Mouse (Mus musculus): Measurements from ENCODE around the gene Akap2.

Gene Akap2

DNA sequence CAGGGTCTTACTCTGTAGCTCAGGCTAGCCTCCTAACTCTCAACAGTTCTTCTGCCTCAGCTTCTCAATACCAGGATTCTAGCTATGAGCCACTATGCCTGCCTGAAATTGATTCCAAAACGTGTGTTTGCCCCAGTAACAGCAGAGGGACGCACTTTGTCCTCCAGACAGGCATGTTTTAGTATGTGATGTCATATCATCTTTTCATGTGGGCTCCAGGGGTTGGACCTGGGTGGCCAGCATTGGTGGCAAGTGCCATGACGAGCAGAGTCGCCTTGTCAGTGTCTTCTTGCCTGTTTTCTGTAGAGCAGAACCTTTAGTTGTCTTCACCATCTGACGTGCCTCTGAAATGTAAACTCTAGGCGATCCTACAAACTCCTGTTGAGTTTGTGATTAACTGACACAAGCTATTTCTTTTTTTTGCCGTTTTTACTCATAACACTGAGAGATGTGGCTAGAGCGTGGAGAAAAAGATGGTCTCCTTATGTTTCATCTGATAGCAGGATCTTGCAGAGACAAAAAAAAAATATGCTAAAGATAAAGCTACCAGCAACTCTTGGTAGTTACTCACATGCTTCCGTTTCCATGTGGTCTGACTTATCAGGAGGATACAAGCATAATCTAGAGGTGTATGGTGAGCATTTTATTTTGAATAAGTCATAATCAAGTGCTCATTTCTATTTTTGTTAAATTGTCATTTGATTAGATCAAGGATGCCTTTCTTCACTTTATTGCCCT lies 80.3 kb downstream of the Akap2 start:
- DNase-seq (ENCODE audit: low spot score in 2 of 2) = no peak

DNA sequence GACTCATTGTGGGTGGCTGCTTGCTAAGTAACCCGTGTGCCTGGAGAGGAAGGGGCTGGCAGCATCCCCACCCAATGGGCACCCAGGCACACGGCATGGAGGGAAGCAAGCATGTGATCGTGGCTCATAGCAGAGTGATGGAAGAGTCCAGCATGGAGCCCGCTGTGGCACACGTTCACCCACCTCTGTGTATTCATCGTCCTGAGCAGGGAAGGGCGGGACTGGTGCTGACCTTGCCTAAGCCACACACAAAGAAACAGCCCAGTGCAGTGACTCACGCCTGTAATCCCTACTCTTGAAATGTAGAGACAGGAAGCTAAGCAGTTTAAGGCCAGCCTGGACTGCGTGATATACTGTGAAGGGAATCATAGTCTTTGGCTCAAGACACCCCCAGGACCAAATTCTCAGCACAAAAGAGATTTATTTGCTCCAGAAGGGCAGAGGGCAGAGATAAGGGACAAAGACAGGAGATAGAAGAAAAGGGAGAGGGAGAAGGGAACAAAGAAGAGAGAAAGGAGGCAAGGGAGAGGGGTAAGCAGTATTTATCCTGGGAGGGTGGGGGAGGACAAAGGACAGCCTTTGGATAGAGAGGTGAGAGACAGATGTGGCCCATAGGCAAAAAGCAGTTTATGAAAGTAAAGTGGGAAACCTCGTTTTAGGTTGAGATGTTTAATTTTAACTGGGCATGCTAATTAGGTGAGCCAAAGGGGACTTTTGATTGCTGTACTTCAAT lies 81.0 kb downstream of the Akap2 start:
- DNase-seq (ENCODE audit: low spot score in 2 of 2) = peak in 1 of 2 experiments; percentile 18

DNA sequence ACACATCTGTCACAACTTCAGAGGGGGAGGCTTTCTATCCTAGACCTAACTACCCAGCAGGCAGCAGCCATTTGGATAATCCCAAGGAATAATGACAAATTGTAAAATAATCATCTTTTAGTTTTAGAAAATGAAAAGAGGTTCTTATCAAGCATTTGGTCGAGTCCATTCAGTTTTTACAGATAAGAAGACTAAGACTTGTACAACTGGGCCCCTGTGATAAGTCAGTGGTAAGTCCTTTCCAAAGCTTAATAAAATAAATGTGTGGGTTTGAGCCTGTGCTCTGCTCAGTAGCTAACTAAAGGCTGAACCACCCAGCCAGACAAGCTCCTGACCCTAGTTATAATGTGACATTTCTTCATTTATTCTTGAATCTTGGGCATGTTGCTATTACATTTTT lies 81.8 kb downstream of the Akap2 start:
- no peak for DNase-seq (ENCODE audit: low spot score in 2 of 2)

DNA sequence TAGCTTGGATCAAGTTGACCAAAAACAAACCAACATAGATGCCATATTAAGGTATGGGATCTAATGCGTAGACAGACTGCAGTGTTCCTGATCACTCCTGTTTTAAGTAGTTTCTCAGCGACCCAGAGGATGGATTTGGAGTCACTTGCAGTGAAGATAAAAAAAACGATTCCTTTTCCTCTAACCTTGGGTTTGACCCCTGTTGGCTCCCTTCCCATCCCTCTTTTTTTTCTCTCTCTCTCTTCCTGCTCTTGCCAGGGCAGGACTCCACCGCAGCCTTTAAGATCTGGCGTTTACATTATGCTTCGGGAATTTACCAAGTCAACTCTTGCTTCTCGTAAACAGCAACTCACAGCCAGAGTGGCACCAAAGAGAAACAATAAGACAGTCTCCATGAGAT lies 83.8 kb downstream of the Akap2 start:
- no peak for DNase-seq (ENCODE audit: low spot score in 2 of 2)

DNA sequence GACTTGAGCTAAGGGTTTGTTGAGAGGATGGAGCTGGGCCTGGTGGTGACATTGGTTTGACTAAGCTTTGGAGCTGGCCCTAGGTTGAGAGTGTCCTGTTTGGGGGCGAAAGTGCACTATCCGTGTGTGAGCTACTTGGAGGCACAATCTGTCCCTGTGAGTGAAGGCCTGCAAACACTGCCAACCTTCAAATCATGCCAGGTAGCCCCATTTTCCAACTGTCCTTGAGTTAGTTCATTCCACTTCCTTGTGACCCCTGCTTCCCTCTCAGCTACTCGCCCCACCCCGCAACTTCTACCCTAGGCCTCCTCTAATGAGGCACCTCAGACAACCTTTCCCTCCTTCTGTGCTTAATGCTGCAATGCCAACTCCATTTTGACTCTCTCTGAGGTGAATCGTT lies 84.5 kb downstream of the Akap2 start:
- no peak for DNase-seq (ENCODE audit: low spot score in 2 of 2)

DNA sequence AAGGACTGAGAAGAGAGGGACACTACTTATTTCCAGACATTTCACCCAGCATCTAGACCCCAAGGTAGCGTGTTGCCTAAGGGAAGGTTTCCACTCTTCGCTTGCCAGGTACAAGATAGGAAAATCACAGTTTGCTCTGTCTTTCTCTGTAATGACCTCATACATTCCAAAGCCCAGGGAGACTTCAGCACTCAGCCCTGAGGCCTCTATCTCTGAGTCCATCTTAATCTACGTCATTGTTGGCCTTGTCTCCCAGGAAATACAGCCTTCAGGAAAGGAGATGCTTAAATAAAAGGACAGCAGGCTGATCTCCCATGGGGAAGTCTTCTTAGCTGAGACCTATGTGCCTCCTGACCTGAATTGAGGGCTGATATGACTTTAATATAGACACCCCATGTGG lies 85.0 kb downstream of the Akap2 start:
- no peak for DNase-seq (ENCODE audit: low spot score in 2 of 2)

DNA sequence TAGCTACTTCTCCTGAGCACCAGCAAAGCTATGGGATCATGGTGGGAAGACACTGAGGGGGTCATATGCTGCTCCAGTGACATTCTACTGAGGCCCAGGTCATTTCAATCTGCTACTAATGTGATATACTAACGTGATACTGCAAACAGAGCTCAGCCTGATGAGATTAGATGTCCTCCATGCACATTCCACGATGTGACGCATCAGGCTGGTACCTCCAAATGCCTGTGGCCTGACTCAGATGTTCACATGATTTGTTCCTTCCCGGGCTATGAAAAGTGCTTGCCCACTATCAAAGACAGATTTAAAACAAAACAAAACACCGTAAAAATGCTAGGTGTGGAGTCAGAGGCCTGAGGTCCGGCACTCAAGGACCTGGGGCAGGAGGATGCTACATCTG lies 87.4 kb downstream of the Akap2 start:
- DNase-seq (ENCODE audit: low spot score in 2 of 2) = no peak

DNA sequence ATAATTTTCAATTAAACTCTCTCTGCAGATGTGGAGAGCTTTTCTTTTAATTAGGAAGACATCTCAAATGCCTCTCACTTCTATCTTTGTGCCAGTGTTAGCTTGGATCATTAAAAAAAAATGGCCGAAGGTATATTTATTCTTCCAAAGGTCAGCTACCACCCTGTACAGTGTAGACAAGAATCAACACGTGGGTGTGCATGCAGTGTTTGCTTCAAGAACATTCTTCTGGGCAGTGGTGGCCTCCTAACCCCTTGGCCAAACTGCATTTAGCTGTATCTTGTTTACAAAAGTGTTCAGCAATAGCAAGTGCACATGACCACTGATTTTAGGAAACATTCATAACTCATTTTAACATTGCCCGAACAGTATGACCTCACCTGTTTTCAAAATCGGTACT lies 92.0 kb downstream of the Akap2 start:
- no peak for DNase-seq (ENCODE audit: low spot score in 2 of 2)

DNA sequence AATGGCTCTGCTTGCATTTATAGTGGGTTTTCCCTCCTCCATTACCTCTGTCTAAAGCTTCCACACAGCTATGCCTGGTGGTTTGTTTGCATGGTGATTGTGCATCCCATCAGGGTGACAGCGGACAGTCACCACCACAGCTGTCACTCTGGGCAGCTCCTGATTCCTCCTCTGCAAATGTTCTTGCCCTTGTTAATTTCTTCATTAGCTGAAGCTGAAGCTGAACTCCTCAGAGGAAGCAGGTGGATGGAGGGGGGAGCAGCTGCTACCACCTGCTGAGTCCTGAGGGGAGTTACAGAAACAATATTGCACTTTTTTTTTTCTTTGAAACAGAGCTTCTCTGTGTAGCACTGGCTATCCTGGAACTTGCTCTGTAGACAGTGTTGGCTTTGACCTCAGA lies 94.6 kb downstream of the Akap2 start:
- DNase-seq (ENCODE audit: low spot score in 2 of 2) = no peak

DNA sequence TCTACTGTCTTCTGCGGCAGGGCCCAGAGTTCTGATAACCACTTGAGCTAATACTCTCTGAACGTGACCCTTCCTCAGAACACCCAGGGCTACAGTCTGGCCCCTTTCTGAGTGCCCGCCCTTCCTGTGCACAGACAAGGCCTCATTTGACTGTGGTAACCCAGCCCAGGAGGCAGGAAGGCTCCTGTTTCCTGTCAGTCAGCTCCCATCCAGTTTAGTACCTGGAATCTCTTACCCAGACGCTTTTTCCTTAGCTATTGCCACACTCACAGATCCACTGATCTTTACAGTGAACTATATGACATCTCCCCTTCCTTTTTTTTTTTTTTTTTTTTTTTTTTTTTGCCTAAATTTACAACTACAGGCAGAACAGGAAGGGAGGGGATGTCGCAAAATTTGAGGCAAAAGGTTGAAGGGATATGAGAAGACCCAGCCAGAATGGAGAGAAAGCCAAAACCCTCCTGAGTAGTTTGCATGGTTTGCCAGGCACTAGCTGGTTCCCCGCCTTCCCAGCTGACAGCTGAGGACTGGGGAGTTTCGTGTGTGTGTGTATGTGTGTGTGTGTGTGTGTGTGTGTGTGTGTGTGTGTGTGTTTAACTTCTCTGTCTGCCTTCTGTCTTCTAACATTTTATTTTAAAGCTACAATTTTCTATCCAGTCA lies 95.6 kb downstream of the Akap2 start:
- DNase-seq (ENCODE audit: low spot score in 2 of 2) = peak in 1 of 2 experiments; percentile 37

DNA sequence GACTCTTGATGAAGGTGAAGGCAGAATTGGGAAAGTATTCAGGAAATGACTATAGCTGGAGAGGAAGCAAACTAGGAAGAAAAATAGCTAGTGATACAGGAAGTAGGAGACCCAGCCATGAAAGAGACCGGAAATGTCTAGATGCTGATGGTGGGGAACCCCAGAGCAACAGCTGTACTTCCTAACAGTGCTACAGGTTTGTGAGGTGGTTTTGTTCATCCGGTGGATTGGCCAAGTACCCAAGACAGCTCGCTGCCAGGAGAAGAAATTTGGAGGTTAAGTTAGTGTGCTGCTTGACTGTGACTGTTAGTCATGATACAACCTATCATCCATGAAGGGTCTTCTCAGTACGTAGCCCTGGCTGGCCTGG lies 96.1 kb downstream of the Akap2 start:
- peak in 1 of 2 experiments; percentile 42 for DNase-seq (ENCODE audit: low spot score in 2 of 2)

DNA sequence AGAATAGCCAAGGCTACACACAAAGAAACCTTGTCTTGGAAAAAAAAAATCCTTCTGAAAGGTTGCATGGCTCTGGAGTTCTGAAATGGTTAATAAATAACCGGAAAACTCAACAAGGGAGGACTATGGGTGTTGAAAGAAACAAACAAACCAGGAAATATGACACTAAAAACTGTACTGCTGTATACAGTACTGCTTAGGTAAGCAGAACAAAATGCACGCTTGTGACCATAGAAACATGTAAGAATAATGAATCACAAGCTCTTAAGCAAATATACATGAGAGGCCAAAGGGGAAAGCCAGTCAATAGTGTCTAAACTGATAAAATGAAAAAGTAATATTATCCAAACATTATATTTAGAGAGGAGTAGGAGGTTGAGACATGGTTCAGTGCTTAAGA lies 97.9 kb downstream of the Akap2 start:
- DNase-seq (ENCODE audit: low spot score in 2 of 2) = no peak

DNA sequence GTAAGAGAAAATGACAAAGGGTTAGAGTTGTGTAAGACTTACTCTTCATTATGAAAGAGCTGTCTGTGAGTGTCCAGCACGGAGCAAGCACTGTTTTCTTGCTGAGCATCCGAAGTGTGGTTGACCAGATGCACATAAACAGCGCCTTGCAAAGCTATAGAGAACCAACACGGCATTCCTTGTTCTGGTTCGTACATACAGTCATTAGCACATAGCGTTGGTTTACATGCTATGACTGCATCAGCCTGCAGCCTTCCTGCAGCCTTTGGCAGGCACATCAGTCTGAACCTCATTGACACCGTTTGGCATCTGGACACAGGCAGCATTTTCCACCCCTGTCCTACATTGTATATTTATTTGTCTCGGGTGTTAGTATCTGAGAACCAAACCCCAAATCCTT lies 98.7 kb downstream of the Akap2 start:
- DNase-seq (ENCODE audit: low spot score in 2 of 2) = no peak

DNA sequence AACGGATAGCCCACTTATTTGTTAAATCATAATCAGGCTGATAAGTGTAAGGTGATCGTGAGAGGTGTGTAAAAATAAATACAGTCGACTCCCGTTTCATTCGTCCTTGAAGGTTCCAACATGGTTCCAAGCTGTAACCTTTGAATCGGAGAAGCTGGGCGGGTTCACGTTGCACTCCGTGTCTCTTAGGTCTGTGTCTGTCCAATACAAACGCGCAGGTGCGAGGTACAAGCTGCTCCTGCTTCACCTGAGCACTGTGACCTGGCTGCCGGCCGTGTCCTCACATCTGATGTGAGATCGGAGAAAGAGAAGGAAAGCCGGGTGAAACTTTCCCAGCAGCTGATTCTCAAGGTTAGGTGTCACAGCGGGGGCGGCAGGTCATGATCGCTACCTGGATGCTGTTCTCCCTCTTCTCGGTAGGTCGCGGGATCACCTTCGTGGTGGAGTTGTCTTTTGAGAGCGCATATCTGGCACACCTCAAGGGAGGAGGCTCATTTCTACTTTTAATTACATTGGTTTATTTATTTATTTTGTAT lies 103.5 kb downstream of the Akap2 start:
- DNase-seq (ENCODE audit: low spot score in 2 of 2) = no peak

DNA sequence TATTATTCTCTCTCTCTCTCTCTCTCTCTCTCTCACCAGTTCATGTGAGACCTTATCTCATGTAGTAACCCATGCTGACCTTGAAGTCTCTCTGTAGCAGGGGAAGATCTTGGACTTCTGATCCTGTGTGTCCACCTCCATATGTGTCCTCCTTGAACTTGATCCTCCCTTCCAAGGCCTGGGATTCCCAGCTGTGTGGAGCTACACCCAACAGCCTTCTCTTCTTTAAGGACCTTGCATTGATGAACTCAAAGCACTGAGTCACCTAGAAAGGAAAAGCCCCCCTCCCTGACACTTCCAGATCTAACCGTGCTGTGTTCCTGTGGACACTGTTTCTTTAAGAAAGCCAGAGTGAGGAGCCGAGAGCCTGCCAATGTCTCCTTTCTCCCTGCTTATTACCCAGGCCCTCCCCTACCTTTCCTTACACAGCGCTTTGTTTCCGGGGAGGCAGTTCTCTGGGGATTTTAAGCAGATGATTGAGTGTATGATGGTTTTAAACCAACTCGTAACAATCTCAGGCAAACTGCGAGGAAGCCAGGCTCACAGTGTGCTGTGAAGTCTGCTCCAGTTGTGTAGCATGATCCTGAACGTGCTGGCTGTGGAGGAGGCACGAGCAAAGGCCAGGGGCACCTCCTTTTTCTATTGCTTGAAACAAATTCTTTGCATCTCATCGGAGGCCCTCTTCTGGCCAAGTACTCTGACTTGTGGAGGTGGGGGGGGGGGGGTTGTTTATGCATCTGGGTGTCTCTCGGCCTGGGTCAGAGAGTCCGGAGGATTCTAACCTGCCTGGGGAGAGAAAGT lies 104.3 kb downstream of the Akap2 start:
- DNase-seq (ENCODE audit: low spot score in 2 of 2) = no peak

DNA sequence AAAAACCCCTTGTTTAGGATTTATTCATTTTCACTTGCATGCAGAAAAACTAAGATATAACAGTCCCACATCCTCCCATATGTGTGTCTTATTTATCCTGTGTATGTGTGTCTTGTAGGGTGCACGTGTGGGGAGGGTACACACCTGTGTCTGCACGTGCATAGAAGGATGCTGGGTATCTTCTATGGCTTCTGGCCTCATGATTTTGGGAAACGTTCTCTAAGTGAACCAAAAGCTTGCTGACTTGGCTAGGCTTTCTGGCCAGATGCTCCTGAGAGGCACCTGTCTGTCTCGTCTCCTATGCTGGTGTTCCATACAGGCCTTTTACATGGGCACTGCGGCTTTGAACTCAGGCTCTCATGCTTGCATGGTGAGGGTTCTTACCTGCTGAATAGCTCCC lies 105.2 kb downstream of the Akap2 start:
- DNase-seq (ENCODE audit: low spot score in 2 of 2) = no peak

DNA sequence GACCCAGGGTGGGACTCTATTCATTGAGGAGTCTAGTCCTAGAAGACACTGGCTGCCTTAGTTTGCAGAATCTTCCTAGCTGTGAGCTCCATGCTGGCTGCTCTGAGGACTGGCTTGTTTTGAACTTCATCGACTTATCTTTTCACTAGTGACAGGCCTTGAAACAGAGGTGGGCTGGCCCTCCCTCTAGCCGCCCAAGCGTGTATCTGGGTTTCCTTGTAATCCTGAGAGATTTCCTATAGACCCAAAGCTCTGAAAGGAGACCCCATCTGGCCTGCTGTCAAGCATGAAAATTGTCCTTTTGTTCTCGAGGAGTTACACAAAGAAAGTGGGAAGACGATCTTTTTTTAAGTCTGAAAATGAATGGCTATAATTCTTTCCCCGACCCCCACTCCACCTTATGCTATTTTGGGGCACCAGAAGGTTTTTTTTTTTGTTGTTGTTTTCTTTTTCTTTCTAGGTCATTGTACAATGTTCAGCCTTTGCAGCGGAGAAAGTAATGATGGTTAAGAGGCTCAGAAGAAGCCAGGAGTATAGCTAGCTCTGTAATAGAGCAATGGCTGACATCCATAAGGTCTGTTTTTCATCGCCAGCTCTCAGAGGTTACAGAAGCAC lies 107.3 kb downstream of the Akap2 start:
- DNase-seq (ENCODE audit: low spot score in 2 of 2) = no peak

DNA sequence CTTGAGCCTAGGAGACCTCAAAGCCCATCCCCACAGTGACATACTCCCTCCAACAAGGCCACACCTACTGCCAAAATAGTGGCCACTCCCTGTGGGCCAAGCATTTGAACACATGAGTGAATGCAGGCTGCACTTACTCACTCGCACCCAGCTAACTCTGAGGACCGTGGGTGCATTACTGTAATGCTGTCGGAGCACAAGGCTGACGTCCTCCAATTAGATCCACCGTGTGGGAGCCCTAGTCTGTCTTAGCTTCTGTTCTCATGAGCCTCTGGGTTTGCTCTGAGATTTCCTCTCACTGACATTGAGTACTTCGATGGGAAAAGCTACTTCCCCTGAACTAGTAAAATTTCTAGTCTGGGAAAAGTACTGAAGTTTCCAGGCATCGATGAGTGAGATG lies 108.8 kb downstream of the Akap2 start:
- no peak for DNase-seq (ENCODE audit: low spot score in 2 of 2)

DNA sequence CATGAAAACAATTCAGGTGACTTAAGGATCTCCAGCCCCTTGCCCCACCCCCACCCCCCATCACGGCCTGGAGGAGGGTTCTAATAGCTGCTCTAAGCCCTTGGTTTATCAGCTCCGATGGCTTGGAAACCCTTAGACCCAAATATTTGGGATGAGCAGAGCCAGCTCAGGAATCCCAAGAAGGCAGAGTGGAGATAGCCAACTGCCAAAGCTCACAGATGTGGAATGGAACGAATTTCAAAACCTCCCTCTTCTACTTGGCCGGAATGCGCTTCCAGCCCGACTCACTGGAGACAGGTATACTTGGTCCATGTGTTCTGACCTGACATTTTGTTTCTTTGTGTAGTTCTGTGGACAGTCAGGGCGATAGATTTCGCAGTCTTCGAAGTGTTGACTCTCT lies 111.7 kb downstream of the Akap2 start:
- no peak for DNase-seq (ENCODE audit: low spot score in 2 of 2)

DNA sequence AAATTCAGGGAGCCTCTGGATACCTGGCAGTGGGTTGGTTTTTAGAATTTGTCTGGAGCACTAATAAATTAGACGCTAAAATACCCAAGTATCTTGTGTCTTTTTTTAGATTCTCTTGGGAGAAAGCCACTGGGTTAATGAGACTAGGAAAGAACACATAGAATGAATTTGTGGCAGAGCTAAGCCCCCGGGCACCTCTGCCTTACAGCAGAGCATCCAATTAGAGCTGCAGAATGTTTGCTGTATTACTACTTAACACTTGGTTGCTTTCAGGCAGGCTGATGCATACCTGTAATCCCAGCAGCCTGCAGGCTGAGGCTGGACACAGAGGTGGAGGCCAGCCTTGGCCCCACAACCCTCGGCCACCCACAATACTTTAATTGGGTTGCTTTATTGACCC lies 112.3 kb downstream of the Akap2 start:
- DNase-seq (ENCODE audit: low spot score in 2 of 2) = no peak

DNA sequence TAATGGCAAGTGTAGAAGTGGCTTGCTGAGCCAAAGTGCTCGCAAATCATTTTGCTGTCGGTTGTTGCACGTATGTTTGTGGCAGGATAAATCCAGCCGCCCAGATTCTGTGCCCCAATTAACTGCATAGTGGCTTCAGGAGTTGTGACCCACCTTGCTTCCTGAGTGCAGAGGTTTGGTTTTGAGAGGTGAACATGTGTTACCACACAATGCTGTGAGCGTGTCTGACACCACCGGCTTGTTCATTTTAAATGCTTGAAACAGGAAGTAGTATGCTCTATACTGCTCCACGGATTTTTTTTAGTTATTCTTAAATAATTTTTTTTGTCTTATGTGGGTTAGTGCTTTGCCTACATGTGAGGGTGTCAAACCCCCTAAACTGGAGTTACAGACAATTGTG lies 114.9 kb downstream of the Akap2 start:
- no peak for DNase-seq (ENCODE audit: low spot score in 2 of 2)

DNA sequence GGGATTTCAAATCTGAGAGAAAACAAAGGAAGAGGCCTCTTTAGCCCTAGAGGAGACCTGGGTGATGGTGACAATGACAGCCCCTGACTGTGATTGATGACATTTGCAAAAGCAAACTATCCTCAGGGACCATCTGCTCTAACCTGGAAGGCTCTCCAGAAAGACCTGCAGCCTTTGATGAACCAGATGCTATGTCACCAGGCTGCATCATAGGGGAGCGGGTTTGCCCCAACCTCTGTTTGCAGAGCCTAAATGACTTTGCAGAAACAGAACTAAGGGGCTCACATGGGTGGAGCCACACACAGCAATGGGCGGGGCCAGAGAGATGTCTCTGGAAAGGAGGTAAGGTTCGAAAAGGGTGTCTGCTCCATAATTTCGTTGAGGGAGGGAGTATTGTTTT lies 115.6 kb downstream of the Akap2 start:
- DNase-seq (ENCODE audit: low spot score in 2 of 2) = no peak
